Mouse (Mus musculus) bone marrow macrophage, adult 2 months (primary cell): ENCODE measurements around the gene Slamf1. TPM values are rescaled to one million over a fixed set of nuclear protein-coding genes. Genes with fewer than 3 reads are reported as not detected.

ENCODE experiments used
- H3K27ac ChIP-seq: 2 replicates; pipeline ENCODE4 v1.5.1; 2012; ENCODE audit warnings: low read depth, low read length; ENCODE audit not compliant: insufficient read depth
- H3K4me1 ChIP-seq: 2 replicates; pipeline ENCODE4 v1.6.1; 2012; ENCODE audit warnings: low read length; ENCODE audit not compliant: control insufficient read depth, insufficient read depth
- H3K4me3 ChIP-seq: 2 replicates; pipeline ENCODE4 v1.5.1; 2012; ENCODE audit warnings: mild to moderate bottlenecking, low read length, moderate library complexity; ENCODE audit not compliant: insufficient read depth
- CTCF ChIP-seq: IDR thresholded peaks from 2 replicates; pipeline ENCODE4 v1.5.1; 2012; ENCODE audit warnings: low read depth, mild to moderate bottlenecking, low read length, moderate library complexity
- POLR2A ChIP-seq: IDR thresholded peaks from 2 replicates; pipeline ENCODE4 v1.6.1; 2012; ENCODE audit warnings: mild to moderate bottlenecking, low read depth, low read length, borderline replicate concordance
- polyA plus RNA-seq: library from polyadenylated mRNA; stranded (reverse); fragments of >200 nt; gene quantifications from 2 replicates; pipeline ENCODE4 v1.2.4, GENCODE M21; 2012; ENCODE audit not compliant: missing spikeins, insufficient read depth, insufficient read length

Slamf1 gene
- polyA plus RNA-seq, 1 experiment: not detected

DNA sequence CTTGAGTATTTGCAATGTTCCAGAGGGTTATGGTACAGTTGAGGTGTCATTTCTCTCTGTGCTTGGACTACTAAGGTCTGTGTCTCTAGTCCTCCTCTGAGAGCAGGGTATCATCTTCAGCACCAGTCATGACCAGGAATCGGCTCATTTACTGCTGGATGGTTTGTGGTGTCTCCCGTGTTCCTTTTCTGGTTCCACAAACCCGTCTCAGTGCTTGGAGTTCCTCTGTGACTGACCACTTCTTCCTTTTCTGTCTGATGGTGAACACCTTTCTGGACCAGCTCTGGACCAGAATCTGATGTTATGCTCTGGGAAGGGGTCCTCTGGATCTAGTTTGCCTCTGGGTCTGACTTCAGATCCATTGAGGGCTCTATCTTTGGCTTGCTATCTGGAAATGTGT lies 72.6 kb downstream of the Slamf1 start, which contains the start of gene Cd84:
TSS of gene Cd84 (plus strand) at position 210 of the 400 bp plus-strand sequence.
- Histone ChIP-seq H3K4me3 (peak within 1 kb of the TSS; percentile 71), H3K27ac (peak within 1 kb of the TSS; percentile 97), H3K4me1 (peaks cover 18% of the 10 kb centered on the region)
- TF ChIP-seq CTCF (no peak), POLR2A (no peak)

DNA sequence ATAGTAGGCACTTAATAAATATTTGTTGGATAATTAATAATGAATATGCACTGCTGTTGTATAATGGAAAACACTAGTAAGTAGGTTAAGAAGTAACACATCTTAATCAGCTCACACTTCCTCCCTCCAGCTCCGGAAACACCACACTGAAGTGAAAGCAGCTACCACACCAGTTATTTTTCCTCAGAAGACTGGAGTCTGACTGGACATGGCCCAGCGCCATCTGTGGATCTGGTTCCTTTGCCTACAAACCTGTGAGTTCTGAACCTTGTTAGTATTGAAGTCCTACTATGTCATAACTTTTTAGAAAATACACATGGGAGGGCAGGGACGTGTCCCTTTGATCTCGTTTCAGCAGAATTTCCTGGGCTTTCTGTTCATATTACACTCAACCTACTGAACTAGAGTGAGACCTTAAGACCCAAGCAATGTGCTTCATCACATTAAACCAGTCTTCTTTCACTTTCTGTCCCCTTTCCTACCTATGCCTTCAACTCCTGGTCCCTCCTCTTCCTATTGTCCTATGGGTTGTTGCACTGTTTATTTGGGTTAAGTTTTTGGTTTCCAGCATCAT lies 73.6 kb downstream of the Slamf1 start:
- H3K4me3 ChIP-seq: peak overlapping the region; percentile 71
- H3K4me1 ChIP-seq: peaks cover 22% of the 10 kb centered on the region
- no peak for TF ChIP-seq CTCF
- no peak for TF ChIP-seq POLR2A
- H3K27ac ChIP-seq: peak overlapping the region; percentile 97

DNA sequence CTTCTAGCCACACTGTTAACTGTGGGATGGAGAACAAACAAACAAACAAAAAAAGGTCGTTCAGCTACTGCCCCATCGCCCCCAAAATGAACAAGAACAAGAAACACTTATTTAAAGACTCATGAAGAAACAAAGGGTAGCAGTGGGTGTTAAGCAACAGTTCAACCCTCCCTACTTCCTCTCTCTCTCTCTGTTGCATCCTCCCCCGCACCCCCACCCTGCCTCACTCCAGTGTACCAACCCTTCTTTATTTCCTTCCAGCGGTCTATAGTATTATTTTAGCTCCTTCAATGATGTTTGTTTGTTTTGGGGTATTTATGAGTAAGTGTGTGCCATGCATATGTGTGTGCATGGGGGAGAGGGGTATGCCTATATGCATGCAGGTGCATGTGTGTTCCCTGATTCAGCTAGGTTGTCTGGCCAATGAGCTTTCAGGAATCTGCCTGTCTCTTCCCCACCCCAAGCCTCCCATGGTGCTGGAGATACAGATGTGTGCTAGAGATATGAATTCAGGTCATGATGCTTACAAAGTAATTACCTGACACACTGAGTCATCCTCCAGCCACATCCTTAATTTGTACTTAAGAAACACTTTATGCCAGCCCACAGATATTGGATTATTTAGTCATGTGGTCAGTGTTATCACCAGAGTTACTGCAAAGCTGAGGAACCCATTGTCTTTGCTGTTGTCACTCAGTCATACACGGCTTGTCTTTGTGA lies 78.3 kb downstream of the Slamf1 start:
- TF ChIP-seq POLR2A (no peak), CTCF (no peak)
- Histone ChIP-seq H3K4me3 (peak overlapping the region; percentile 21; the same call in 1 of the 2 replicates), H3K27ac (peak overlapping the region; percentile 98), H3K4me1 (peaks cover 44% of the 10 kb centered on the region)

DNA sequence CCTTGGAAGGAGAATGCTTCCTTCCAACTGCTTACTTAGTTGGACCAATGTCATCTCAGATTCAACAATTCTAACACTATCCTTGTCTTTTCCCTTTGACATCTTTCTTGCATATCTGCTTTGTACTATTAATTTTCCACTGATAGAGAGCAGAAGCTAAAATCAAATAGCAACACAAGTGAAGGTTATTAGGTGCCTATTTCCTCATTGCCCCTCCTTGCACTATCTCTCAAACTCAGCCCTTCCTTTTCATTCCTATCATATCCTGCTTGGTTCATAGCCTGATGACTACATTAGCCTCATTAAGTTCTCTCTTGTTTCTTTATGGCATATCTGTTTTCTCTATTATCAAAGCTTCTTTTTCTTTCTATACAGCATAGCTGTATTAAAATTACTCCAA lies 81.3 kb downstream of the Slamf1 start:
- peaks cover 65% of the 10 kb centered on the region for H3K4me1 ChIP-seq
- H3K4me3 ChIP-seq: no peak overlapping the region
- peak overlapping the region; percentile 48 for H3K27ac ChIP-seq
- no peak for TF ChIP-seq POLR2A
- TF ChIP-seq CTCF: no peak

DNA sequence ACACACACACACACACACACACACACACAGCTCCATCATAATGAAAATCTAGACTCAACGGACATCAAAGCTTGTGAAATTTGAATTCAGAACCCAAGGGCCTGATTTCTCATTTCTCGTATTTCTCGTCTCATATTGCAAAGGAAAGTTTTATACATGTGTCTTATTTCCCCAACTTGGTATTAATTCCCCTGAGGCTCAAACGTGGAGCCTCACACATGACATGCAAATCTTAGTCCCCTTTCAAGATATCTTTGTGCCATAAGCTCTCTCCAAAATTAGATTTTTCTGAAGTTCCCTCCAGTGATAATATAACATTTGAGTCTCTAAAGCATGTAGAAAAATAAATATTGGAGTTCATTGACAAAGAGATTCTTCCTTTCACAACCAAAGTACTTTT lies 81.8 kb downstream of the Slamf1 start:
- no peak overlapping the region for H3K4me3 ChIP-seq
- H3K4me1 ChIP-seq: peaks cover 66% of the 10 kb centered on the region
- peak overlapping the region; percentile 94 for H3K27ac ChIP-seq
- TF ChIP-seq CTCF (no peak), POLR2A (no peak)

DNA sequence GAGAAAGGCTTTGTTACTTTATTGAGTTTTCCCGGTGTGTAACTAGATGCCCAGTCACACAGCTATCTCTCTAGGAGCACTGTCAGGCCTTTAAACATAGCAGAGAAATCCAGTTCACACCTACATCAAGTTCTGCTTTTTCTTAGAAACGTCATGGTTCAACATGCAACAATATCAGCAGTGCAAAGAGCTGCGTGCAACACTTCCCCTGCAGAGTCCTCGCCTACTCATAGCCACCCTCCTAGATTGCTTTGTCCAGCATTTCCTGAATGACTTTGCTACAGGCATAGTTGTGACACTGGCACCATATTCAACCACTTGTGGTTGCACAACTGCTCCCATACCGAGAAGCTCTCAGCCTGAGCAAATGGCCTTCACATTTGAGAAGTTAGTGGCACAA lies 82.5 kb downstream of the Slamf1 start:
- H3K4me1 ChIP-seq: peaks cover 66% of the 10 kb centered on the region
- no peak for TF ChIP-seq CTCF
- TF ChIP-seq POLR2A: no peak
- no peak overlapping the region for H3K4me3 ChIP-seq
- H3K27ac ChIP-seq: peak overlapping the region; percentile 94

Other genes with a start within 250 kb of the Slamf1 start
- not detected in 2 replicates for gene Itln1, start 231.8 kb upstream of the Slamf1 start, polyA plus RNA-seq
- gene Cd244a, start 207.9 kb upstream of the Slamf1 start, polyA plus RNA-seq: 1.3 and 2.4 TPM in 2 replicates
- gene Ly9, start 159.7 kb upstream of the Slamf1 start, polyA plus RNA-seq: 249 and 274 TPM in 2 replicates
- gene Slamf7, start 114.1 kb upstream of the Slamf1 start, polyA plus RNA-seq: 177 and 179 TPM in 2 replicates
- gene Cd48, start 85.1 kb upstream of the Slamf1 start, polyA plus RNA-seq: 346 and 376 TPM in 2 replicates
- 352 and 384 TPM in 2 replicates for gene Cd84, start 72.6 kb downstream of the Slamf1 start, polyA plus RNA-seq
- 32.2 and 33.8 TPM in 2 replicates for gene Gm10521, start 128.5 kb downstream of the Slamf1 start, polyA plus RNA-seq
- 0.83 and 0.94 TPM in 2 replicates for gene Slamf6, start 150.4 kb downstream of the Slamf1 start, polyA plus RNA-seq